Mouse (Mus musculus): ENCODE data around the gene Sh3bgr. TPM values are rescaled to one million over a fixed set of nuclear protein-coding genes. Genes with fewer than 3 reads are reported as not detected.

Gene Sh3bgr
- polyA plus RNA-seq, 1 experiment from 2014 or later = 1.6 TPM

DNA sequence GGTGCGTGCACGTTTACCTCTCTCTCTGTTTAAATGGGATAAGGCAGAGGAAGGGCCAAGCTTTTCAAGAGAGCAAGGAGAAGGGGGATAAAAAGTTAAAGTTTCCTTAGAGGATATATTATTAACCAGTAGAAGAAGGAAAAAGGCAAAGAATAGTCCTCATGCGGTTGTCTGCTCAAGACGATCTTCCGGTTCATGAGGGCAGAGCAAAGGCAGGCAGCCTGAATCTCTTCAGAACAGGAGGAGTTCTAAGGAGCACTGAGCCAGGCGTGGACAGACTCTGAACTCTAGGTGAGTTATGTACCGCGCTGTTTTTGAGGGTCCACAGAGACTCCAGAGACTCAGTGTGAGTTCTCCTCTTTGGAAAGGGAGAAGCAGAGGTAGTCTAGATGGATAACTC, 58.2 kb downstream of the Sh3bgr start:
- Histone ChIP-seq H3K9me3 (no peaks in the 10 kb centered on the region), H3K4me3 (replicated peaks) (no peak overlapping the region), H3K27me3 (no peaks in the 10 kb centered on the region), H3K27ac (no peak overlapping the region), H3K36me3 (replicated peaks) (no peaks in the 10 kb centered on the region), H3K4me1 (no peaks in the 10 kb centered on the region), H3K4me2 (no peak overlapping the region), H3K9ac (no peak overlapping the region)
- WGBS = 91% methylated on average over 8 of the region's 8 CpGs
- ATAC-seq (ENCODE audit: low FRiP score) = no peak

DNA sequence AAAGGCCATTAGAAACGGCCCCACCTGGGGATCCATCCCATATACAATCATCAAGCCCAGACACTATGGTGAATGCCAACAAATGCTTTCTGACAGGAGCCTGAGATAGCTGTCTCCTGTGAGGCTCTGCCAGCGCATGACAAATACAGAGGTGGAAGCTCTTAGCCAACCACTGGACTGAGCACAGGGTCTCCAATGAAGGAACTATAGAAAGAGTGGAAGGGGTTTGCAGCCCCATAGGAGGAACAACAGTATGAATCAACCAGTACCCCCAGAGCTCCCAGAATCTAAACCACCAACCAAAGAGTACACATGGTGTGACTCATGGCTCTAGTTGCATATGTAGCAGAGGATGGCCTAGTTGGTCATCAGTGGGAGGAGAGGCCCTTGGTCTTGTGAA, 71.5 kb downstream of the Sh3bgr start:
- Histone ChIP-seq H3K36me3 (replicated peaks) (no peaks in the 10 kb centered on the region), H3K4me2 (no peak overlapping the region)

DNA sequence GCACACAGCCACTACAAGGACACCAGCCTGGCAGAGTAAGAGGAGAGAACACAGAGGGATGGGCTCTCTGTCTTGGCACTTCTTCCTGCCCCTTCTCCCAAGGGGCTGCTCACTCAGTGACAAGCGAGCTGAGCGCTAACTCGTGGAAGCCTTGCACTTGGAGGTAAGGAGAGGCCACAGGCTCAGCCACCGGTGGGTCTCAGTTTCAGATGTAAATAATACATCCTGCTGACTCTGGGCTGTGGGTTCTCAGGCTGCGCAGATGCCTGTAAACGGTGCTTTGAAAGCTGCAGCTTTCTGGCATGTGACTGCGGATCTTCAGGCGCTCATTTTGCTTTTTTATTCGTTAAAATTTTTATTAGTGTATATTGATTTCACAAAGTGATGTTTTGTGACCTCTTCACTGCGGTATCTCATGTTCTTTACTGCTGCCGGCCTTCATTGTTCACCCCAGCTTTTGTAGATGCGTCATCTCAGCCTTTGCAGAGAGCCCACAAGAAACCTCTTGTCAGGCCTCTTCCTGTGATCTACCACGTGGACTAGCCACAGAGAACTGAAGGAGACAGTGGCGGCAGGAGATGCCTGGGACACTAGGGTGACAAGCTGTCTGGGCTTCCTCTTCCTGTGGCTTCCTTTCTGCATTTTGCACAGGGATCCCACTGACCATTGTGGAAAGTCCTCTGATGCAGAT, 72.8 kb downstream of the Sh3bgr start:
- no peak for ATAC-seq (ENCODE audit: low FRiP score)
- H3K9me3 ChIP-seq = no peaks in the 10 kb centered on the region
- no peaks in the 10 kb centered on the region for H3K36me3 ChIP-seq (replicated peaks)
- 65% methylated on average over 14 of the region's 14 CpGs for WGBS
- H3K4me3 ChIP-seq (replicated peaks) = no peak overlapping the region
- H3K9ac ChIP-seq = no peak overlapping the region
- peaks cover 4% of the 10 kb centered on the region; the same call in 1 of the 2 replicates for H3K4me1 ChIP-seq
- peaks cover 19% of the 10 kb centered on the region; the same call in 1 of the 2 replicates for H3K27me3 ChIP-seq
- no peak overlapping the region for H3K27ac ChIP-seq
- H3K4me2 ChIP-seq = no peak overlapping the region

More for the DNA sequence above, 71.5 kb downstream of the Sh3bgr start:
- Histone ChIP-seq H3K9ac (no peak overlapping the region), H3K4me1 (peaks cover 4% of the 10 kb centered on the region; the same call in 1 of the 2 replicates), H3K9me3 (no peaks in the 10 kb centered on the region), H3K4me3 (replicated peaks) (no peak overlapping the region), H3K27me3 (0 out of 2 replicates have a peak, but pooled peaks cover 9% of the 10 kb centered on the region), H3K27ac (no peak overlapping the region)
- 86% methylated on average over 2 of the region's 2 CpGs for WGBS
- no peak for ATAC-seq (ENCODE audit: low FRiP score)

GRCm38 (mm10) chr16:96276596-96276995, 76.3 kb downstream of the Sh3bgr start:
- Histone ChIP-seq H3K27ac (no peak overlapping the region), H3K27me3 (peaks cover 43% of the 10 kb centered on the region), H3K9ac (no peak overlapping the region), H3K4me2 (no peak overlapping the region), H3K9me3 (no peaks in the 10 kb centered on the region), H3K4me1 (peaks cover 28% of the 10 kb centered on the region), H3K4me3 (replicated peaks) (no peak overlapping the region), H3K36me3 (replicated peaks) (no peaks in the 10 kb centered on the region)
- WGBS = 78% methylated on average over 3 of the region's 3 CpGs
- ATAC-seq (ENCODE audit: low FRiP score) = no peak

Other genes with a start within 250 kb of the Sh3bgr start
- gene Psmg1, start 209.5 kb upstream of the Sh3bgr start, polyA plus RNA-seq (2016; fragmentation: Nextera tagmentation; extraction: Ambion mirVana) = 72.2 and 73.6 TPM in 2 replicates
- gene Brwd1, start 117.9 kb upstream of the Sh3bgr start, polyA plus RNA-seq (2016; fragmentation: Nextera tagmentation; extraction: Ambion mirVana) = 212 and 217 TPM in 2 replicates
- 799 and 857 TPM in 2 replicates for gene Hmgn1, start 72.7 kb upstream of the Sh3bgr start, polyA plus RNA-seq (2016; fragmentation: Nextera tagmentation; extraction: Ambion mirVana)
- gene Wrb, start 55.0 kb upstream of the Sh3bgr start, polyA plus RNA-seq (2016; fragmentation: Nextera tagmentation; extraction: Ambion mirVana) = 116 and 127 TPM in 2 replicates
- 1.3 and 1.6 TPM in 2 replicates for gene Lca5l, start 8.2 kb upstream of the Sh3bgr start, polyA plus RNA-seq (2016; fragmentation: Nextera tagmentation; extraction: Ambion mirVana)
- 0.73 and 0.82 TPM in 2 replicates for gene B3galt5, start 35.4 kb downstream of the Sh3bgr start, polyA plus RNA-seq (2016; fragmentation: Nextera tagmentation; extraction: Ambion mirVana)
- not detected in 2 replicates for gene Itgb2l, start 243.2 kb downstream of the Sh3bgr start, polyA plus RNA-seq (2016; fragmentation: Nextera tagmentation; extraction: Ambion mirVana)

Measured in forebrain, embryonic 12.5 days (tissue).